Mouse (Mus musculus): Measurements from ENCODE around the gene Aldh3a1.

Gene Aldh3a1

DNA sequence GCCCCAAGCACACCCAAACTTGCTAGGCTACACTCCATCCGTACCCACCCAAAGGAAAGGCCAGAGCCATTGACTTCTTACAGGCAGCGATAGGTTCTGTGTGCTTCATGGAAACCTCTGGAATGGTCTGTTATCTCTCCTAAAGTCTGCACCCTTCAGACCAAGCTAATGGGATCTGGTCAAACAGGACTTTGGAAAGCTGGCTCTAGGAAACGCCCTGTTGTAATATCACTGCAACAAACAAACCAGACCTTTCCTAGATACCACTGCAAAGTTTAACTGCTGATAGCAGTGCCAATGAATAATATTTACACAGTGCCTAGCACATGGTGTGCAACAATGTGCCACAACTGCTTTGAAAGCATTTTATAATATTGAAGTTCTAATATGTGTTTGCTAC is 28.7 kb downstream of the Aldh3a1 start:
- no peak for DNase-seq (ENCODE audit: low read depth, low spot score)

DNA sequence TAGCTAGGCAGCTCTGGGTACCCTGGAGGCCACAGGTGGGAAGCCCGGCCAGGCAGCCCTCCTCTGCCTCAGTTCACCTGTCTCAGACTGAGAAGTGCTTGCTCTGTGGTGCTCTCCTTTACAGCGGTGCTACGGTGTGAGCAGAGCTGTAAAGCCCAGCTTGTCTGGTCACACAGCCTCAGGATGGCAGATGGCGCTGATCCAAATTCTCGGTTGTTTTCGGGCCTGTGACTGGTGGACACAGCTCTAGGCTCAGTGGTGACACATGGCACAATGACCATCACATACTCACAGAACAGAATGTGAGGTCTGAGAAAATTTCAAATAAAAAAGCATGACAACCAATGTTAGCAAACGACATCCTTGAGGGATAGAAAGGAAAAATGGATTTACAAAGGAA is 37.1 kb downstream of the Aldh3a1 start:
- DNase-seq (ENCODE audit: low read depth, low spot score) = no peak

DNA sequence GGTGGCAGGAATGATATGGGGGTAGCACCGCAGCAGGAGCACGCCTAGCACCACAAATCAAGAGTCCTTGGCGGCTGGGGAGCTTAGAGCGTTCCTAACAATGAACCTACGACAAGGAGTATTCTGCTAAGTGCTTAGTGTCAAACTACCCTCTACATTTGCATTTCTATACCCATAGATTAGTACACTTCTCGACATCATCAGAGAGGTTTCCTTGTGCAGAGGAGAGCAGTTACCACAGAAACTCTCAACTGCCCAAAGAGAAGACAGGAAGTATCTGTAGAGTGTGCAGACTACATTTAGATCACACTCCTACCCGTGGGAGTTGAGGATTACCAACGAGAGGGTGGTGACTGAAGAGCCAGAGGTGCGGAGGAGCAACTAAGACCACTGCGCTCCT is 44.4 kb downstream of the Aldh3a1 start:
- no peak for DNase-seq (ENCODE audit: low read depth, low spot score)

DNA sequence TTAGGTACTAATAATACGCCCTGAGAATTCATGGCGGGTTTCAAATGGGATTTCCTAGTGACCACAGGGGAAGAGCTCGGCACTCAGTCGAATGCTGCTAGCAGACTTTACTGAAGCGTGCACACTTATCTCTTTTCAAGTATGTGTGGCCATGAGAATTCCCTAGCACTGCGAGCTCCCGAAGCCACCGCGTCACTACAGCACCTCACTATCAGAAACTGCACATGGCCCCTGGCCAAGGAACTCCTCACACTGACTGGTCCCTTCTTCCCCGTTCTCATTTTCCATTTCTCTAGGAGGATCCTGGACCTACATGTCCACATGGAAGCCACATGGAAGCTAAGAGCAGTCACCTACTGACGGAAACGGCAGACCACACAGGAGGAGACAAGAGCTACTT is 45.5 kb downstream of the Aldh3a1 start:
- DNase-seq (ENCODE audit: low read depth, low spot score) = no peak

DNA sequence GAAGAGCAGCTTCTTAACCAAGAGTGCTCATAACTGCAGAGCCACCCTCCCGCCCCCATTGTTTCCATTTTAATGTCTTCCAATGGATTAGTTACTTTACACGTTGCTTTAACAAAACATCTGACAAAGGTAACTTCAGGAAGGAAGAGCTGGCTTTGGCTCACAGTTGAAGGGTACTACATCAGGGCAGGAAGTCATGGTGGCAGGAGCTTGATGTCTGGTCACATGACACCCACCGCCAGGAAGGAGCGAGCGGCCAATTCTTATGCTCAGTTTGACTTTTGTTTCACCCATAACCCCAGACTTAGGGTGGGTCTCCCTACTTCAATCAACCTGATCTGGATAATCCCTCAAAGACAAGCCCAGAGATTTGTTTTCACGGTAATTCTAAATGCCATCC is 51.8 kb downstream of the Aldh3a1 start:
- no peak for DNase-seq (ENCODE audit: low read depth, low spot score)

DNA sequence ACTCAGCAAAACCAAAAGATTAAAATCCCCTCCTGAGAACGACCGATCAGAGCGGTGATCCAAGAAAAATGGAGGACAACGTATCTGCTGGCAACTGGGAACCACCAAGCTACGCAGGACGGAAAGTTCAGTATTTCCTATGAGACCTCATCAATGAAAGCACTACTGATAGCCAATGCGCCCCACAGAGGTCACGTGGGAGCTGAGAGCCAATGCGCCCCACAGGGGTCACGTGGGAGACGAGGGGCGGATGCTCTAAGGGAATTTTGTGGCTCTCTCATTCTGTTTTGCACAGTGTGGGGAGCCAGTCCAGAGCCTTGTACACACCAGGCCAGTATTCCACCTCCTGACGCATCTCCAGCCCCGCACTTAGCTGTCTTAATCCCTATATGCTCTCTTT is 55.2 kb downstream of the Aldh3a1 start:
- DNase-seq (ENCODE audit: low read depth, low spot score) = no peak

DNA sequence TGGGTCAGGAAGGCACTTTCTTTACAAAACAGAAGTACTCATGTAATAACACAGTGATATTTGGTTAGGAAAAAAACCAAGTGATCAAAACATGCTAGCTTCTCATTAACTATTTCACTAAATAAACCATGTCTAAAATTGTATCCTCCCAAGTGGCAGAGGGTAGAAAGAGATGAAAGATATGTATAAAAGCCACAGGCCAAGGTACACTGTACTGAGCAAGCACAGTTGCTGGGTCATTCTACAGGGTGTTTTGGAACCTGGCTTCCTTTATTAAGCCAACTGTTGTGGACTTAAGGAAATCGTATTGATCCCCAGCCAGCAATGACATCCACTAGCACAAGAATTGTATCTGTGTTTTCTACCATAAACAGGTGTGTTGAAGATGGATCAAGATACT is 56.5 kb downstream of the Aldh3a1 start:
- no peak for DNase-seq (ENCODE audit: low read depth, low spot score)

DNA sequence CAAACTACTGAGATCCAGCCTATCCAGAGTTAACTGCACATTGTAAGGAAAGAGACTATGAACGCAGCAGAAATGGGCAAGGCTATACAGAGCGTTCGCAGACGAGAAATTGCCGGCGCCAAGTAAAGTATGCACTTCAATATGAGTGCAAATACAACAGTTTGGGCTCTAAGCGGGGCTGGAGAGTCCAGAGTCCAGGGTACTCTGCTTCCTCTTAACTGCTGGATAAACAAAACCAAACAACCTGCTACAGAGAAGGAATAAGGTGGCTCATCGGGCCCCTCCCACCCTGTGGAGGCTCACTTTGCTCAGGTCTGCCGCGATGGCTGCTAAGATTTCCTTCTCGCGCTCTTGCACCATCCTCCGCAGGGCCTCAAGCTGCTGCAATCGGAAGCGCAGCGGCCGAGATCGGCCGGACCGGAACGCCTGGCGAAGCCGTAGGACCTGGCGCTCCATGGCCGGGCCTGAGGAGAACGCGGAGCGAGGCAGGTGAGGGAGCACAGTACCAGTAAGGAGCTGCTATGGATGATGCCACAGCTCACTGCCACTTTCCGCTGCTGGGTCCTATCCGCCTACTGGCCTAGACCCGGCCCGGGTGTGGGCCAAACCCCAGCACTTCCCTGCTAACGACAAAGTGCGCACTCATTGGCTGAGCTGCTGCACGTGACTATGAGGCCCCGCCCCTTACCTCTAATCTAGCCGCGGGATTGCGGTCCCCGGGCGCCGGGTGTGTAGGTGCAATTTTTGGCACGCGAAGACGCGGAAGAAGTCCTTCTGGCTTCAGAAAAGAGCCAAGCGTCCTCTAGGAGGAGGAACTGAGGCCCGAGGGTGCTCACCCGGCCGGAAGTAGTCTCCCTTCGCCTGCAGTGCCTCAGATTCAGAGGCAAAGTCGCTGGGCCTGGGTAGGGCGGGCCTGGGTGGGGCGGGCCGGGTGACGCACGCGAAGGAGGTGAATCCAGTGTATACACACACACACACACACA is 59.5 kb downstream of the Aldh3a1 start, which contains the start of gene Aldh3a2:
Aldh3a2 (minus strand) TSS at position 914 of the 983 bp plus-strand sequence.
- peak; percentile 94 for DNase-seq (ENCODE audit: low read depth, low spot score)
